Mouse (Mus musculus) brain, embryonic 14.5 days (tissue): ENCODE measurements around the gene Dcst2.

Experiments
- CTCF ChIP-seq: fragments of 200-500 bp; IDR thresholded peaks from 2 replicates; pipeline ENCODE4 v1.5.1; 2012; ENCODE audit warnings: inconsistent platforms, mild to moderate bottlenecking, moderate library complexity, borderline replicate concordance; ENCODE audit not compliant: insufficient read depth, insufficient read length; ENCODE audit errors: extremely low read depth
- POLR2A ChIP-seq: fragments of 200-500 bp; IDR thresholded peaks from 2 replicates; pipeline ENCODE4 v1.6.1; 2012; ENCODE audit warnings: mild to moderate bottlenecking, inconsistent platforms, borderline replicate concordance; ENCODE audit not compliant: poor library complexity, insufficient read depth, insufficient read length, severe bottlenecking; ENCODE audit errors: extremely low read depth

- no peak for TF ChIP-seq CTCF
- no peak for TF ChIP-seq POLR2A
Measured at GRCm38 (mm10) chr3:89347916-89348315, 13.9 kb upstream of the Dcst2 start.
